Mouse (Mus musculus) central nervous system, embryonic 18 days (tissue): ENCODE data around the gene Olfr114. TPM values are rescaled to one million over a fixed set of nuclear protein-coding genes. Genes with fewer than 3 reads are reported as not detected.

Source experiments
- polyA plus RNA-seq: library from polyadenylated mRNA; depleted of rRNA; stranded (reverse); fragments of >200 nt; gene quantifications from 2 replicates; pipeline ENCODE4 v1.2.3, GENCODE M21; 2012; rRNA removed

Gene Olfr114
- not detected in 2 replicates for polyA plus RNA-seq

DNA sequence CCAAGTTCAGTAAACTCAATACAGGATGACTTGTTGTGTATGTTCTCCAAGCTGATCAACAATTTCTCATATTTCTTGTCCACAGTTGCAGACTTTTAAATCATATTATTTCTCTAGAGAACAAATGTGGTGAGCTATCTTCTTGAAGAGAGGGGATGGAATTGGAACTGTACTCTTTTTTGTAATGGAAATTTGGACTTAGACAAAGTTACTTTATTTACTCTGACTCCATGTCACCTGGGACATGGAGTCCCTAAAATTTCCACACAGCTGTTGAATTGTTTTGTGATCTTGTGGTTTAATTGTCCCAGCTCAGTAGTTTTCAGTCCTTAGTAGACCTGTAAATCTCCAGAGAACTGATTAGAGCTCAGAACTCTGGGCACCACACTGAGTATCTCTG is at the start of gene Olfr114:
TSS of gene Olfr114 (minus strand) at position 101 of the 400 bp plus-strand sequence.

GRCm38 (mm10) chr17:37627009-37627408 is 34.5 kb upstream of the Olfr114 start, which contains the start of the genes Olfr115 and Olfr116:
Gene Olfr115 (minus strand): TSS chr17:37627109.
Gene Olfr116 (minus strand): TSS chr17:37627199.

GRCm38 (mm10) chr17:37577563-37577962 is 15.0 kb downstream of the Olfr114 start, which contains the start of gene Olfr113:
Gene Olfr113 (minus strand): TSS chr17:37577663.

GRCm38 (mm10) chr17:37569351-37569750 is 23.2 kb downstream of the Olfr114 start, which contains the start of gene Olfr112:
Gene Olfr112 (minus strand): TSS chr17:37569451.

Other genes with a start within 250 kb of the Olfr114 start
- not detected in 2 replicates for gene Olfr104-ps, start 233.2 kb downstream of the Olfr114 start, polyA plus RNA-seq
- not detected in 2 replicates for gene Olfr105-ps, start 213.7 kb downstream of the Olfr114 start, polyA plus RNA-seq
- not detected in 2 replicates for gene Olfr106-ps, start 202.3 kb downstream of the Olfr114 start, polyA plus RNA-seq
- not detected in 2 replicates for gene Olfr107, start 193.5 kb downstream of the Olfr114 start, polyA plus RNA-seq
- not detected in 2 replicates for gene Olfr108, start 147.3 kb downstream of the Olfr114 start, polyA plus RNA-seq
- not detected in 2 replicates for gene Olfr109, start 133.8 kb downstream of the Olfr114 start, polyA plus RNA-seq
- not detected in 2 replicates for gene H2-M2, start 109.2 kb downstream of the Olfr114 start, polyA plus RNA-seq
- gene Olfr110, start 100.3 kb downstream of the Olfr114 start, polyA plus RNA-seq, result 0.03 TPM in 1 of 2 replicates, not detected in the other
- gene Olfr111, start 84.7 kb downstream of the Olfr114 start, polyA plus RNA-seq, result 0.04 and 0.05 TPM in 2 replicates
- gene Olfr112, start 23.3 kb downstream of the Olfr114 start, polyA plus RNA-seq, result not detected in 2 replicates
- not detected in 2 replicates for gene Olfr113, start 15.1 kb downstream of the Olfr114 start, polyA plus RNA-seq
- not detected in 2 replicates for gene Olfr115, start 34.4 kb upstream of the Olfr114 start, polyA plus RNA-seq
- gene Olfr116, start 34.5 kb upstream of the Olfr114 start, polyA plus RNA-seq, result not detected in 2 replicates
- gene Olfr117, start 71.0 kb upstream of the Olfr114 start, polyA plus RNA-seq, result not detected in 2 replicates
- gene Olfr118, start 74.2 kb upstream of the Olfr114 start, polyA plus RNA-seq, result not detected in 2 replicates
- not detected in 2 replicates for gene Olfr119, start 103.8 kb upstream of the Olfr114 start, polyA plus RNA-seq
- gene Olfr120, start 129.1 kb upstream of the Olfr114 start, polyA plus RNA-seq, result not detected in 2 replicates
- gene Olfr121, start 156.1 kb upstream of the Olfr114 start, polyA plus RNA-seq, result not detected in 2 replicates
- not detected in 2 replicates for gene Olfr122, start 175.9 kb upstream of the Olfr114 start, polyA plus RNA-seq
- gene Olfr123, start 200.8 kb upstream of the Olfr114 start, polyA plus RNA-seq, result not detected in 2 replicates
- gene Olfr124, start 207.1 kb upstream of the Olfr114 start, polyA plus RNA-seq, result not detected in 2 replicates
- gene Olfr125, start 240.2 kb upstream of the Olfr114 start, polyA plus RNA-seq, result not detected in 2 replicates